Mouse (Mus musculus) lung, postnatal 25 days (tissue): ENCODE data around the gene Gipr.
A peak's percentile ranks its signal among the peaks of the same experiment; 100 is the strongest.
"Not testable (repeated sequence)": the region's sequence is repeated elsewhere in the genome, so short reads cannot be mapped to it uniquely, and the experiment has no call there.

Source experiments
- DNase-seq: peaks from one replicate; pipeline ENCODE4 v3.0.0; 2022; ENCODE audit warnings: low spot score

Gipr gene

DNA sequence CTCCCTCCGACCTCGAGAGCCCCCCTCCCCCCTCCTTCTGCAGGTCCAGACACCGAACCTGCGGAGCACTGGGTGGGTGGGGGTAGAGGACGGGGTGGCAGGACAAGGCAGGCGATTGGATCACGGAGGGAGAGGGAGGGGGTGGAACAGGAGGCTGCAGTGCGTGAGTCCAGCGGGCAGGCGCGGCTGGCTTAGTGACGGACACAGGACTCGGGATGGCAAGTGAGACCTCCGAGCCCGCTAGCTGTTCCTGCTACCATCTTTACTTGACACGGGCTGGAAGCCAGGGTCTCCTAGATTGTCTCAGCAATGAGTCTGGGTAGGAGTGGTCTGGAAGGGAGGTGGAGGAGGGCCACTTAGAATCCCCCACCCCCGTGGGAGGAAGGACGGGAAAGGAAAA, 12.1 kb upstream of the Gipr start:
- DNase-seq = no peak

DNA sequence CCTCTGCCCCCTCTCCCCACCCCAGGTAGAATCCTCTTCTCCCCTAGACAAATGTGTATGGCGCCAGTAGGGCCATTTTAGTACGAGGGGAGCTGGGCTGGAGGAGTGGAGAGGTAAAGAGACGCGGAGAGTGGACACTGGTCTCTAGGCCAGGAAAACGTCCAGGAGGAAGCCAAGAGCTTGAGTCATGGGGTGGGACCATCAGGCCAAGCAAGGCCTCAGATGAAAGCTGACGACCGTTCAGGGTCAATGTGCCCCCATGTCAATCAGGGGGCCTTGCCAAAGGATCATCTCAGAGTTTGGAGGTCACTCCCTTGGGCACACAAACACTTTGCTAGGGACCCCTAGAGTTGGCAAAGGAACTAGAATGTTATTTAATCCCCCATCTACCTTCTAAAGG, 11.3 kb upstream of the Gipr start:
- no peak for DNase-seq

DNA sequence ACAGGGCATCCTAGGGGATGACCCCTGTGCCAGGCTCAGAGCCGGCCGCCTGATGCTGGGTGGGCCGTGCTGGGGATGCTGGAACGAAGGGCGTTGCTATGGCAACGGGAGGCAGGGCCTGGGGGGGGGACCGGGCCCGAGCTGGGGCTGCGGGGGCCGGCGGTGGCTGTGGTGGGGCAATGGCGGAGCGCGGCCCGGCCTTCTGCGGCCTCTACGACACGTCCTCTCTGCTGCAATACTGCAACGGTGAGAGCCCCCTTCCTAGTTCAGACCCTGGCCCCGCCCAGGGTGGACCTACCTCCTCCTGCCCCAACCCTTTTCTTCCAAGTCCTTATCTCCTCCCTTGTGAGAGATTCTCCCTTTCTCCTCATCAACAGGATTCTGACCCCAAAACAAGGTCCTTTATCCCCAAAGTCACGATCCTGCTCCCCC, 10.6 kb upstream of the Gipr start:
- DNase-seq = no peak

DNA sequence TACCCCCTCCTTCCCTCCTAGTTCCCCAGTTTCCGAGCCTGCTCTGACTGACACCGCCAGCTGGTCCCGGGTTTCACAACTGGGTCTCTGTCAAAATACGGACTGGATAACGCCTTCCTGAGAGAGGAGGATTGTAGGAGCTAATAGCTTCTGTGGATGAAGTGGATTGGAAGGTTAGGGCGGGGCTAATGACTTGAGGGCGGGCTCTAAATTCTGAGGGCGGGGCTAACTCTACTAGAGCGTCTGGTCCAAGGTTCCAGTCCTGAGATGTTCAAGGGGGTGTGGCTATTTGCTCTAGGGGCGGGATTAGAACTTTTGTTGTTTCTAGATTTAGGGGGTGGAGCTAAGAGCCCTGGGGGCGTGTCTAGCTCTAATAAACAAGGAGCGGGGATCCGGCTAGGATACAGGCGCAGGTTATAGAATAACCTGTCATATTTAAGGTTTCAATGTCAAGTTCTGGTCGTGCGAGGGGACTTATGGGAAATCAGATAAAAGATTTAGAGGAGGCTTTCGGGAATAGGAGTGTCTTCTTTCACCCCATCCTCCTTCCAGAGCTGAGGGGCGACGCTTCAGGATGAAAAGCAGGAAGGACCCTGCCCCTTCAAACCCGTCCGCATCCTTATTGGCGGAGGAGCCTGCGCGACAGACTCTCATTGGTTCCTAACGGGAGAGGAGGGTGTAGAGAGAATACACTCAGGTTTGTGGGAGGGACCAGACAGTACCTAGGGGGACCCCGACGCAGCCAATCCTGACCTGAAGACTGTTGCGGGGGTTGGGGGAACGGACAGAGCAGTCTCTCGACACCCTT, 10.0 kb upstream of the Gipr start, which contains the start of gene Eml2:
TSS of gene Eml2 (plus strand) at position 714 of the 808 bp plus-strand sequence.
- no peak for DNase-seq

DNA sequence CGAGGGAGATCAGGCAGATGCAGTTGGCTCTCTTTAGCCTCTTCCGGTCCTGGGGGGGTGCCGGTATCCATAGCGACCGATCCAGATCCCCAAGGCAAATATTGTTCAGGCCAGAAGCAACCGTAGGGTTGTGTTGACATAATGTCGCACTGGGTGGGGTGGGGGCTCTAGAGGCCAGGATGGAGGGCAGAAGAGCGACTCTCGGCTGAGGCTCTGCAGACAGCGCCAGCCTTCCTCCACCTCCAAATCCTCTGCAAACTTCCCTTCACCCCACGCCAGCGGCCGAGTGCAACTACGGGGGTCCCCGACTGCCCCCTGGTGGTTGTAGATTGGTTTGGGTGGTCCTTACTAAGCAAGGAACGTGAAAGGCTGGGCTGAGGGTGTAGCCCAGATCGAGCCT, 6.9 kb upstream of the Gipr start:
- peak; percentile 80 for DNase-seq

DNA sequence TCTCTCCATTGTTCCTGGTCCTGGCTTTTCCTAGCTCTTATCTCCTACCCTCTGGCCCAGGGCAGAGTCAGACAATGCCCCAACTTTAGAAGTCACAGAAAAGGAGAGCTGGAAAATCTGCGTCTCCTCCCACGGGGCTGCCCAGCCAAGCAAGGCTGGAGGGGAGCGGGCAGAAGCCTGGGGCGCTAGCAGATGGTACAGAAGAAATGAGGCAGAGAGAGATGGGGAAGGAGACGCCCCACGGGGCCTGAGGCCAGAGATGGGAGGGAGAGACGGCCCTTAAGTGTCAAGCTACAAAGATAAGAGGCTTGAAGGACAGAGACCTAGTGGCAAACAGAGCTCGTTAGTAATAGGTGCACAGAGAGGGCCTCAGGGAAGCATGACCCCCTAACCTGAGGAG, 5.9 kb upstream of the Gipr start:
- no peak for DNase-seq

DNA sequence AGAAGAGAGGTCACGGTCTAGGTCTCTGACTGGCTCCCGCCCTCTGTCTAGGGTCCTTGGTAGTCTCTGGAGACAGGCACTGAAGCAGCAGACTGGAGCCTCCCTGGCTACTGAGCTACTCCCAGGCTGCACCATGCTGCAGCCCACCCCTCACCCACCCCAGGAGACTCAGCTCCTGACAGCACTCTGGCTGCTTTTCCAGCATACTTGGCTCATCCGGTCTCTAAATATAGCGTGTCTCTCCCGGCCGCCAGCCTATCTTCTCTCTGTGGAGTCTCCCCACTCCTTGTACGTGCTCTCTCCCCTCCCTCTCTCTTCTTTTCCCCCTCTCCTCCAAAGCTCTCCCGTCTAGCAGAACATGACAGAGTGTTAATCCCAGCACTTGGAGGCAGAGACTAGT, 4.2 kb upstream of the Gipr start:
- DNase-seq = no peak

DNA sequence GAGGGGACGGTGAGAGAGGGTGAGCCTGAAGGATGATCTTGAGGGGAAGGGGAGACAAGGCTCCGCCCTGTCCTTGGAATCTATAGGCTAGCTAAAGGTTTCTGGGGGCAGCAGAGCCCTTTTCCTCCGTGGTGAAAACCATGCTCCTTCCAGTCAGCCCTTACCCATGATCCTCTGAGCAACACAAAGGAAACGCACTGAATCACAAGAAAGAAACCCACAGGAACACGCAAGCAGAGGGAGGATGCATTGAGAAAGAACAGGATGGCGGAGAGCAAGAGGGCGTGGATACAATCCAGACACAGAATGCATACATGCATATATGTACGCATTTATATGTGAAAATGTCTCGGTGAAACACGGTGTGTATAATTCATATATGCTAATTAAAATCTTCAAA, 3.6 kb upstream of the Gipr start:
- no peak for DNase-seq

DNA sequence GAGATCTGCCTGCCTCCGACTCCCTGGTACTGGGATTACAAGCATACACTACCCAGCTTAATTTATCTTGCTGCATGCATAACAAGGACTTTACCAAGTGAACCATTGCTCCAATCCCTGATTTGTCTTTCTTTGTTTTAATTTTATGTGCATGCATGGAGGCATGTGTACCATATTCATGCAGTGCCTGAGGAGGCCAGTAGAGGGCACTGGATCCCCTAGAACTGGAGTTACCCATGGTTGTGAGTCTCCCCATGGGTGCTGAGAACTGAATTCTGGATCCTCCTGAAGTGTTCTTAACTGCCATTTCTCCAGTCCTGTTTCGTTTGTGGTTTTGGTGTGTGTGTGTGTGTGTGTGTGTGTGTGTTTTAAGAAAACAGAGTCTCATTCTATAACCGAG, 1.1 kb upstream of the Gipr start:
- no peak for DNase-seq

DNA sequence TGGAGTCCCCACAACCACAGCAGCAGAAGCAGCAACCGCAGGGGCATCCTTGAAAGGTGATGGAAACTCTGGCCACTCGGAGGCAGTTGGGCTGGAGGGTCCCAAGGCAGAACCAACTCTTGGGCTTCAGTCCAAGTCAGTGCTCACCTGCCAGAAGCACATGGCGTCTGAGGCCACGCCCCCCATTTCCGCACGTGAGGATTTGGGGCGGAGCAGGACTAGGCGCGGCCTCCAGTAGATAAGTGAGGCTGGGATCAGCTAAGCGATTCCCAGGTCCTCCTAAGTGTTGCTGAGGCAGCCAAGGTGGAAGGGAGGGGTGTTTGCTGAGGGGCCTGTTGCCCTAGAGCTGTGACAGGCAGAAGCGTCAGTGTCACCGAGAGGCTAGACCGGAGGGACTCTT, 949 bp downstream of the Gipr start:
- DNase-seq = no peak

DNA sequence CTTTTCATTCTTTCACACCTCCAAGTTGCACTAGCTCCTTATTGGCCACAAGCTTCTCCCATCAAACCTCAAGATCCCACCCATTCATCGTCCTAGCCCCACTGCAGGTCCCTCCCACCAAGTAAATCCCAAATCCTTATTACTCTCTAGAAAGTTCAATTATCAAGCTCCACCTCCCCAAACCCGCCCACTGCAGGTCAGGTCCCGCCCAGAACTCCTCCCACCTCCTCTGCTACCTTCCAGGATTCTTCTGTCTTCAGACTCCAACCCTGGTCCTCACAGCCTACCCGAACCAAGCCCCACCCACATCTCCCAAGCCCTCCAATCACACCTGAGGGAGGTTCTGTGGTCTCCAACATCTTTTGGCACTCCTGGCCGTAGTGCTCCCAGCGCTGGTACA, 1.7 kb downstream of the Gipr start:
- no peak for DNase-seq

DNA sequence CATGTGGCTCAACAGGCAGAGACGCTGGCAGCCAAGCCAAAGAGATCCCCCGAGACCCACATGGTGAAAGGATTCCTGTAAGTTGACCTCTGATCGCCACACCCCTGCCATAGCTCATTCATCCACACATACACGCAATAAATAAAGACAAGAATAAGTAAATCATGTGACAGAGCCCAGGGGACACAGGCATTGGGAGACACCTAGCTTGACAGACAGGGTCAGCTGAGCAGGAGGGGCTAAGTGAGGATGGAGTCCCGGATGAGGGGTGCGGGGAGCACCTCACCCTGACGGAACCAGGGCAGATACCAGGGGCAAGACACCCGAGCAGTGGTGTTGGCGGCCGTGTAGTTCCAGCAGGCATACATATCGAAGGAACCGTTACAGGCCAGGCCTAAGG, 2.2 kb downstream of the Gipr start:
- DNase-seq = no peak

DNA sequence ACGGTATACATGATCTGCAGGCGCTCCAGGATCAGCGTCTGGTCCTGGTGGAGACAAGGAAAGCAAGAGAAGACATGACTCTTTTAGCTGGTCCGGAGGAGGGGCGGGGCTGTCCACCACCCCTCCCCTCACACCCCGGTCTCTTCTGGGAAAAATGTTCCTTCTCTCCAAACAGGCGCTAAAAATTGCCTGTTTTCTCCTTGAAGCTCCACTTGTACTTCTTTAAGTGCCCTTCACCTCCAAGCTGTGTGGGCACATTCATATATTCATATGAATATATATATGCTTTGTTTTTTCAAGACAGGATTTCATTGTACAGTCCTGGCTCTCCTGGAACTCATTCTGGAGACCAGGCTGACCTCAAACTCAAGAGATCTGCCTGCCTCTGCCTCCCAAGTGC, 3.0 kb downstream of the Gipr start:
- no peak for DNase-seq

DNA sequence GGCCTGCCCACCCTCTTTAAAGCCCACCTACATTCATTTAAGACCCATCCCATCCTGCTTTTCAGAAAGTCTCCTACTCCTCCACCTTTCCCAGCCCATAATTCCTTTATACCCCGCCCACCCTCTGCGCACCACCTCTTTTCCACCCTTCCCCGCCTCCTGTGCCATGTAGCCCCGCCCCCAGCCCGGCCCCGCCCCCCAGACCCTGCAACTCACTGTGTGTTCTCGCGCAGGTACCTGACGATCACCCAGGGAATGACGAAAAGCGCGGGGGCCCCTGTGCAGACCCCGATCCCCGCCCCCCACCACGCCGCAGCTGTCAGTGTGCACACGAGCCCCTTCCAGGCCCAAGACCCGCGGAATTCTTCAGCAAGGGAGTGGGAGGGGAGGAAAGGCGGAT, 5.8 kb downstream of the Gipr start:
- DNase-seq = no peak

DNA sequence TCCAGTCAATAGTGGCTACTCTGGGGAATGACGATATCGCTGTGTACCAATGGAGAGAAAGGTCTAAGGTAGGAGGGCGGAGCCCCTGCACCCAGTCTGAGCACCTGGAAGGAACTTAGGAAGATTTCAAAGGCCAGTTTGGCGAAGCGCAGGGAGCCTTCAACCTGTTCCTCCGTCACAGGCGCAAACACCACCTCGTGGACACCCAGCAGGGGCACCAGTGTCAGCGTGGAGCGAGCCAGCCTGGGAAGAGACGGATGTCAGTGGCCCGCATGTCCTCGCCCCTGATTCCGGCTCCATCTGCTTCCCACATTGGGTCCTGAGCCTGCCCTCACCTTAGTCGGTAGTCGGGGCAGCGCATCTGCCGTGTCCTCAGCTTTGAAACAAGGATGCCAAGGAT, 6.5 kb downstream of the Gipr start:
- DNase-seq = no peak

DNA sequence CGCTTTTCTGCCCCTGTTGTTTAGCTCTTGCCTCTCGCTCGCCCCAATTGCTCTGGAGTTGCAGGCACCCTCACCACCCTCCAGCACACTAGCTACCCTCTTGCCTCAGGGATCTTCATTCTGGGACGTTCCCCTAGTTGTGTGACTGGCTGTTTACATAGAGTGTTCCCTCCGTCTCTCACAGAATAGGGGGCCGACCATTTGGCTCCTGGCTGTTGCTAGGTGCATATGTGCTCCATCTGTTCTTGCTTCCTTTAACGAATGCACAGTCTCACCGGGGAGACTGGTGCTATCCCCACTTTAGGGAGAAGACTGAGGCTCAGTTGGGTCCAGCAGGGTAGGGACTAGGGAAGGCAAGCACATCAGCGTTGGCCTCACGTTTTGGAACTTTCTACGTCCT, 7.3 kb downstream of the Gipr start:
- no peak for DNase-seq

DNA sequence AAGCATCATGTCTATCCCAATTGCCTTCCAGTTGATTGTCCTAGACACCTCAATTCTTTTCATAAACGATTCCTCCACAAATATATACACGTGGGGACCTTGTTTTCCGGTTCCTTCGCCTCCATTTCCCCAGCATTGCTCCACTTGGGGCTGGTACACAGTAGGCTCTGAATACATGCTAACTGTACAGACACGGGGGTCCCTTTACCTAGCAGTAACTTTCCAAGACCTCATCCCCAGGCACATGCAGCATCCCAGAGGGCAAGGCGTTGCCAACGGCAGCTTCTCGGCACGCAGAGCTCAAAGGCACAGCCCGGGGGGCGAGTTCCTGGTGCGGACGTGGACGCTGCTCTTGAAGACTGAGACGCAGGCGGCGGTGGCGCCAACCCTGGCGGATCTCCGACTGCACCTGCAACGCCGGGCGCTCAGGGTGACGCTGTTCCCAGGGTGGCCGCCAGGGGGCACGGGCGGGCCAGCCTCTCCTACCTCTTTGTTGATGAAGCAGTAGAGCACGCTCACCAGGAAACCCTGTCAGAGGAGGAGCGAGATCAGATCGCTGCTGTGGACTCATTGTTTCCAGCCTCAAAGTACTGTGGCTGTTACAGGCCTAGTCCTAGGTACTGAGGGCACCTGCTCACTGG, 8.6 kb downstream of the Gipr start:
- peak; percentile 93 for DNase-seq

DNA sequence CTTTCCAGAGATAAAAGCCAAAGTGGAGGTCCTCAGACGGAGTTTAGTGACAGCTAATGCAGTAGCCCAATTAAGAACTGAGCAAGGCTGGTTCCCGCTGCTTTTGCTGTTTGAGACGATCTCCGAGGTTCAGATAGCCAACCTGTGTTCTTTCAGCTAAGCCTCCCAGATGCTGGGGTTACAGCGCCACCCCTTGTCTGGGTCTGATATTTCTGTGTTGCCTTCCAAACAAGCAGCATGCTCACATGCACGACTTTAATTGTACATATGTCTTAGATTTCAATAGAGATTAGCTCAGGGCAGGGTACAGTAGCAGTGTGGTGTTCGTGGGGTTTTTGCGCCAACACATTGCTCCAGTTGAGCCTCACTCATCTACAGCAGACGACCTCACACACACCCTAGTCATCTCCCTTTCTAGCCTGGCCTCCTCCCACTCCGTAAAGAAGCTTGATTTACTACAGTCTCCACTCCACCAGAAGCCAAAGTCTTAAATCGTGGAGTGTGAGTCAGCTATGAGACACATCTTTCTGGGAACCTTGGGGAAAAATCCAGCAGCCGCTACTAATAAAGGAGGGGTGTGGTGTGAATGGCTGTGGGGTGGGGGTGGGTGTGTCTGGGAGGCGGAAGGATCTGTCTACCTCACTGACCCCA, 10.0 kb downstream of the Gipr start:
- DNase-seq = no peak

DNA sequence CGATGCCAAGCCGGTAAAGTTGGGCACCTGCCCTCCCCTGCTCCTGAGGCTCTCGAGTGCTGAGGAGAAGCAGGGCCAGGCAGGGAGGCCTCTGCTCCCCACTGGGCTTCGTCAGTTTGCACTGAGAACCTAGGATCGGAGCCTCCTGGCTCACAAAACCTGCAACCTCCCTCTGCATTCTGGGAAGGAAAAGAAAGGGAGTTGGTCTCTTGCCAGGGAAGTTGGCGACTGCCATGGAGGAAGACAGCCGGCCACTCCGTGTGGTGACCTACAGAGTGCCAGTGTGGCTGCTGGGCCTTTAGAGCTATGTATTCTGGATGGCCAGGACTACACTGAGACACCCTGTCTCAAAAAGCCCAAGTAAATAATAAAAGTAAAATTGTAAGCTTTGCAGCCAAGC, 11.1 kb downstream of the Gipr start:
- no peak for DNase-seq

DNA sequence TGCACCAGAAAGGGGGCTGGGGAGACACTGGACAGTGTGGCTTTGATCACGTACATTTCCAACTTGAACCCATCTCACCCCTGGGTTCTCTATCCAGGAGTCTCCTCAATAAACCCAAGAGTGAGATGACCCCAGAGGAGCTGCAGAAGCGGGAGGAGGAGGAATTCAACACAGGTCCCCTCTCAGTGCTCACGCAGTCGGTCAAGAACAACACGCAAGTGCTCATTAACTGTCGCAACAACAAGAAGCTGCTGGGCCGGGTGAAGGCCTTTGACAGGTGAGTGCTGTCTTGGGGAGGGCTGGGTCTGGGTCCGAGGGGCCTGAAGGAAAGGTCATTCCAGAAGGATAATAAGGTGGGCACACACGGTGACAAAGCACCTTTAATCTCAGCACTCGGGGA, 14.8 kb downstream of the Gipr start:
- DNase-seq = not testable (repeated sequence)

DNA sequence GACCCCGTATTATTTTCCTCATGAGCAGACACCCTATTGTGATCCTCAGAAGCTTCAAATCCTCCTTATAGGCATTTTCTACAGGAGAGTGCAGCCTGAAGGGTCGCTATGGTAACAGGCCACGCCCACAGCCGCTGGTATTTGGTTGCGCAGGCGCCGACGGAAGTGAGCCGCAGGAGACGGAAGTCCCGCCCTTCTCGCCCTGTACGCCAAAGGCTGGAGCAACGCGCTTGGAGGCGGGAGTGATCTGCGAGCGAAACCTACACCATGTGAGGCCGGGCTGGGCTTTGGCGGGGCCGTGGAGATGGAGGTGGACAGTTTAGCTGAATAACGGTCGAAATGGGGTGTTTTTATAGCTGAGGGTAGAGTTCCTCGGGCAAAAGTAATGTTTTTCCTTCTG, 16.3 kb downstream of the Gipr start, which contains the start of gene Snrpd2:
TSS of gene Snrpd2 (plus strand) at position 97 of the 400 bp plus-strand sequence.
- DNase-seq = peak; percentile 95

DNA sequence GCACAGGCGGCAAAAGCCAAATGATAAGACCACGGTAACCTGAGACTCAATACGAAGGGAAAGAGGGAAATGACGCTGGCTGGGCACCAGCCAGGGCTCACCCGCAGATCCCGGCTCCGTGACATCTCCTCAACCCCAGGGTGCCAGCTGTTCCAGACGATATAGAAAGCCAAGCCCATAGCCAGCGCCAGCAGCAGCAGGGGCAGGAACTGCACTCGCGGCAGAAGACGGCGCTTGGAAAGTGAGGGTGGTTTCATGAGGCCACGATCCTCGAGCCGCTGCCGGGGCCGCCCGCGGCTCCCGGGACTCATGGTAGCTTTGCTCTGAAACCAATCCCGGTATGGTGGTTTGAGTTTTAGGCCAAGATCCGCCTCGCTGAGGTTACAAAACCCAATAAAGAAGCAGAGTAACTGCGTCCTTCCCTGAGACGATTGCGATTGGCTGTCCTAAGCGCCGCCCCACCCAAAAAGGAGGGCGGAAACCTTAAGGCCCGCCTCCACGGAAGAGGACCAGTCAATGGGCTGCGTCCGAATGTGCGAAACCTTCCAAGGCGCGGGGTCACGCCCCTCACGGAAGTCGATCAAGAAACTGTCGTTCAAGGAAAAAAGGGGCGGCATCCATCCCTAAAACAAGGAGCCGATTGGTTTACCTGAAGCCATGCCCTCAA, 16.9 kb downstream of the Gipr start, which contains the start of gene Qpctl:
TSS of gene Qpctl (minus strand) at position 417 of the 667 bp plus-strand sequence.
- DNase-seq = peak; percentile 100
